Mouse (Mus musculus) ES-Bruce4 (cell line): ENCODE measurements around the gene Polr3a.

Experiments
- CTCF ChIP-seq: IDR thresholded peaks from one replicate; pipeline ENCODE4 v1.8.1; 2011; ENCODE audit warnings: low read depth, low read length
- EP300 ChIP-seq: IDR thresholded peaks from 2 replicates; pipeline ENCODE4 v1.6.1; 2011; ENCODE audit warnings: low read depth, low read length; ENCODE audit not compliant: insufficient read depth
- POLR2A ChIP-seq: IDR thresholded peaks from one replicate; pipeline ENCODE4 v1.8.1; 2011; ENCODE audit warnings: low read length; ENCODE audit not compliant: insufficient read depth

DNA sequence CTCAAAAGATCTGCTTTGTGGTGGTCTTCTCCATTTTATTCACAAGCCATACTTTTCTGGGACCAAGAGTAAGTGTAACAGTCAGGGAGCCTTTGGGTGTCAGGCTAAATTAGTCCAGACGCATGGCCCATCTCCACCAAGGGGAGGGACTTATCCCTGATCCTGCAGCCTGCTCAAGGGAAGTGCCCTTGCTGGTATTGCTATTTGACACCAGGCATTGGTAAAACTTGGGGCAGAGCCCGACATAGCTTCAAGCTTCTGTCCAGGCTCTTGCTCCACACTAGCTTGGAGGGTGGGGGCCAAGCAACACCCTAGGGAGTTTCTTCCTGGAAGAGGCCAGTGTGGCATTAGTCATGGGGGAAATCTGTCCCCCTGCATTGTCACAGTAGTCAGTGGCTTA lies 23.8 kb upstream of the Polr3a start:
- TF ChIP-seq POLR2A (no peak), CTCF (no peak), EP300 (no peak)
